ENCODE assay signal across 17 mouse cellular contexts in genomic region chr19:57367849-57368387, GRCm38 (mm10). TPM values are rescaled to one million over a fixed set of nuclear protein-coding genes. Genes with fewer than 3 reads are reported as not detected.
DNase-seq lines count a peak whose midpoint lies in the region; ATAC-seq and TF ChIP-seq lines count a peak whose summit lies in the region.
"Had no signal": no experiment of that assay in that cellular context is flagged by ENCODE, and none has a peak within 500 bp of the region (broad histone marks: within the 10 kb centered on the region; RNA-seq: fewer than 3 reads in every experiment).

No protein-coding gene starts in this region.

- H3K9ac ChIP-seq in heart, embryonic 11.5 days (ENCODE audit: low read depth, low read length): no peak overlapping the region
- no peak overlapping the region for H3K9ac ChIP-seq in stomach, embryonic 16.5 days (ENCODE audit: low read length)
- H3K9ac ChIP-seq in stomach, postnatal 0 days (ENCODE audit: low read length): no peak overlapping the region
- H3K9ac ChIP-seq in liver, embryonic 14.5 days (replicated peaks): no peak overlapping the region
- H3K9ac ChIP-seq in neural tube, embryonic 15.5 days (replicated peaks): no peak overlapping the region
- H3K9ac ChIP-seq: forebrain, postnatal 0 days; hindbrain, embryonic 13.5 days; stomach, embryonic 15.5 days had no signal

- no peak for ATAC-seq in heart, embryonic 11.5 days (replicated peaks; ENCODE audit: insufficient number of reproducible peaks, low FRiP score, low TSS enrichment)
- no peak for ATAC-seq in stomach, embryonic 16.5 days (ENCODE audit: insufficient read depth, low FRiP score)
- no peak for ATAC-seq in stomach, postnatal 0 days (ENCODE audit: low FRiP score, low TSS enrichment)
- no peak for ATAC-seq in liver, embryonic 14.5 days (ENCODE audit: insufficient read depth)
- ATAC-seq in neural tube, embryonic 15.5 days (ENCODE audit: low FRiP score): no peak
- ATAC-seq: forebrain, postnatal 0 days had no signal

- H3K27ac ChIP-seq in heart, embryonic 11.5 days (ENCODE audit: low read depth, low read length): peak overlapping the region; percentile 22; the same call in 1 of the 2 replicates
- H3K27ac ChIP-seq in stomach, embryonic 16.5 days (ENCODE audit: low read length): peak overlapping the region; percentile 21; the same call in 1 of the 2 replicates
- no peak overlapping the region for H3K27ac ChIP-seq in stomach, postnatal 0 days (replicated peaks)
- no peak overlapping the region for H3K27ac ChIP-seq in liver, embryonic 14.5 days
- H3K27ac ChIP-seq in neural tube, embryonic 15.5 days (replicated peaks): no peak overlapping the region
- H3K27ac ChIP-seq: hindbrain, embryonic 13.5 days; midbrain, embryonic 10.5 days; stomach, embryonic 15.5 days had no signal

- TF ChIP-seq CTCF in stomach, postnatal 0 days (IDR thresholded peaks at IDR 0.05; ENCODE audit: low read depth): no peak
- TF ChIP-seq CTCF in liver, embryonic 14.5 days (IDR thresholded peaks at IDR 0.05; ENCODE audit: low read depth): no peak

- H3K4me1 ChIP-seq in heart, embryonic 11.5 days (ENCODE audit: control insufficient read depth, insufficient read depth, low read length): peaks cover 48% of the 10 kb centered on the region
- peaks cover 45% of the 10 kb centered on the region for H3K4me1 ChIP-seq in stomach, embryonic 16.5 days (ENCODE audit: control insufficient read depth, insufficient read depth, low read length)
- H3K4me1 ChIP-seq in stomach, postnatal 0 days (replicated peaks; ENCODE audit: control insufficient read depth, insufficient read depth): peaks cover 19% of the 10 kb centered on the region
- H3K4me1 ChIP-seq in liver, embryonic 14.5 days (replicated peaks; ENCODE audit: control insufficient read depth in 2 of 2, insufficient read depth in 2 of 2, low read length in 1 of 2): peaks cover 7 to 56% of the 10 kb centered on the region in 2 experiments
- peaks cover 43% of the 10 kb centered on the region for H3K4me1 ChIP-seq in neural tube, embryonic 15.5 days

- H3K36me3 ChIP-seq in heart, embryonic 11.5 days (ENCODE audit: control insufficient read depth, insufficient read depth, low read length): peaks cover 12% of the 10 kb centered on the region
- H3K36me3 ChIP-seq in stomach, embryonic 16.5 days (ENCODE audit: control insufficient read depth, insufficient read depth, low read length): 0 out of 2 replicates have a peak, but pooled peaks cover 4% of the 10 kb centered on the region
- peaks cover 2% of the 10 kb centered on the region; the same call in 1 of the 2 replicates for H3K36me3 ChIP-seq in stomach, postnatal 0 days (ENCODE audit: control insufficient read depth, insufficient read depth, low read length)
- peaks cover 8% of the 10 kb centered on the region for H3K36me3 ChIP-seq in liver, embryonic 14.5 days (replicated peaks; ENCODE audit: control insufficient read depth, insufficient read depth, low read depth)
- peaks cover 35% of the 10 kb centered on the region for H3K36me3 ChIP-seq in neural tube, embryonic 15.5 days

- TF ChIP-seq EP300 in stomach, postnatal 0 days (optimal IDR thresholded peaks at IDR 0.05): no peak
- no peak for TF ChIP-seq EP300 in liver, embryonic 14.5 days (IDR thresholded peaks at IDR 0.05; ENCODE audit: low read depth)

- intact Hi-C loops in heart, postnatal 25 days (cut with DNase I): no loop called here

- no peak for DNase-seq in heart, postnatal 25 days (ENCODE audit: low spot score)
- no peak for DNase-seq in stomach, postnatal 0 days (ENCODE audit: low spot score)
- DNase-seq in liver, embryonic 14.5 days (ENCODE audit: low read depth in 3 of 3, low spot score in 3 of 3): no peak
- no peak for DNase-seq in spleen, postnatal 10 days (ENCODE audit: low spot score in 2 of 2)
- DNase-seq: cerebellum, adult 9-11 months; embryo, embryonic 11 days; forebrain, postnatal 0 days; kidney, adult 11 months; kidney, postnatal 10 days; retina, postnatal 1 day had no signal

- WGBS in heart, embryonic 11.5 days (ENCODE audit: insufficient replicate concordance): 59% methylated on average over 11 of the region's 11 CpGs
- 70% methylated on average over 11 of the region's 11 CpGs for WGBS in stomach, embryonic 16.5 days
- WGBS in stomach, postnatal 0 days: 73% methylated on average over 11 of the region's 11 CpGs
- 56% methylated on average over 11 of the region's 11 CpGs for WGBS in liver, embryonic 14.5 days (ENCODE audit: insufficient replicate concordance)
- WGBS in neural tube, embryonic 15.5 days: 90% methylated on average over 11 of the region's 11 CpGs

- H3K4me2 ChIP-seq in heart, embryonic 11.5 days: peak overlapping the region; percentile 4; the same call in 1 of the 2 replicates
- no peak overlapping the region for H3K4me2 ChIP-seq in stomach, embryonic 16.5 days (ENCODE audit: low read depth, low read length)
- no peak overlapping the region for H3K4me2 ChIP-seq in stomach, postnatal 0 days (replicated peaks; ENCODE audit: low read depth)
- peak overlapping the region; percentile 29 for H3K4me2 ChIP-seq in liver, embryonic 14.5 days (ENCODE audit: low read depth)
- no peak overlapping the region for H3K4me2 ChIP-seq in neural tube, embryonic 15.5 days
- H3K4me2 ChIP-seq: hindbrain, embryonic 13.5 days; stomach, embryonic 15.5 days had no signal

- no peaks in the 10 kb centered on the region for H3K27me3 ChIP-seq in heart, embryonic 11.5 days (ENCODE audit: control insufficient read depth, insufficient read depth, low read length)
- no peaks in the 10 kb centered on the region for H3K27me3 ChIP-seq in stomach, embryonic 16.5 days (ENCODE audit: control insufficient read depth, insufficient read depth, low read length)
- H3K27me3 ChIP-seq in stomach, postnatal 0 days (ENCODE audit: control insufficient read depth, insufficient read depth, low read length): no peaks in the 10 kb centered on the region
- no peaks in the 10 kb centered on the region for H3K27me3 ChIP-seq in liver, embryonic 14.5 days (ENCODE audit: control insufficient read depth, insufficient read depth, low read length)
- H3K27me3 ChIP-seq in neural tube, embryonic 15.5 days (replicated peaks): no peaks in the 10 kb centered on the region
- H3K27me3 ChIP-seq: hindbrain, embryonic 13.5 days; stomach, embryonic 15.5 days had no signal

- H3K9me3 ChIP-seq in heart, embryonic 11.5 days (replicated peaks; ENCODE audit: control insufficient read depth, low read length): no peaks in the 10 kb centered on the region
- no peaks in the 10 kb centered on the region for H3K9me3 ChIP-seq in stomach, embryonic 16.5 days (replicated peaks; ENCODE audit: control insufficient read depth, low read length)
- no peaks in the 10 kb centered on the region for H3K9me3 ChIP-seq in stomach, postnatal 0 days (ENCODE audit: control insufficient read depth, low read length)
- no peaks in the 10 kb centered on the region for H3K9me3 ChIP-seq in liver, embryonic 14.5 days (ENCODE audit: control insufficient read depth, low read length)
- no peaks in the 10 kb centered on the region for H3K9me3 ChIP-seq in neural tube, embryonic 15.5 days (replicated peaks)
- H3K9me3 ChIP-seq: G1E; hindbrain, embryonic 13.5 days; midbrain, embryonic 10.5 days; stomach, embryonic 15.5 days had no signal

- H3K4me3 ChIP-seq in heart, embryonic 11.5 days (ENCODE audit: low read depth, low read length): no peak overlapping the region
- no peak overlapping the region for H3K4me3 ChIP-seq in stomach, embryonic 16.5 days (replicated peaks; ENCODE audit: low read length)
- H3K4me3 ChIP-seq in stomach, postnatal 0 days (ENCODE audit: low read depth, low read length): no peak overlapping the region
- H3K4me3 ChIP-seq in liver, embryonic 14.5 days (ENCODE audit: insufficient read depth in 1 of 2, low read depth in 2 of 2, low read length in 2 of 2): no peak overlapping the region
- H3K4me3 ChIP-seq in neural tube, embryonic 15.5 days (replicated peaks): no peak overlapping the region
- H3K4me3 ChIP-seq: hindbrain, embryonic 13.5 days; midbrain, embryonic 10.5 days; stomach, embryonic 15.5 days had no signal

RNA-seq across cellular contexts. Expression of gene Fam160b1, which starts 7.4 kb away (rescaled TPM):
- polyA plus RNA-seq in heart, embryonic 11.5 days (2014; fragmentation: Nextera tagmentation; extraction: Ambion mirVana): 11.4 and 11.8 TPM in 2 replicates
- total RNA-seq in heart, postnatal 25 days (2021): 10 to 100 TPM in 1 of 2 experiments, 1 to 10 TPM in 1; 9.9 to 12.4 TPM
- polyA plus RNA-seq in stomach, embryonic 16.5 days (2015; fragmentation: Nextera tagmentation; extraction: Ambion mirVana): 11.6 and 12.4 TPM in 2 replicates
- 7.6 and 8.3 TPM in 2 replicates for polyA plus RNA-seq in stomach, postnatal 0 days (2015; fragmentation: Nextera tagmentation; extraction: Ambion mirVana)
- 4.8 and 5.1 TPM in 2 replicates for polyA plus RNA-seq in liver, embryonic 14.5 days (2012; rRNA removed)
- 5.4 and 6.4 TPM in 2 replicates for polyA plus RNA-seq in liver, embryonic 14.5 days (2014; fragmentation: Nextera tagmentation; extraction: Ambion mirVana)
- polyA plus RNA-seq in neural tube, embryonic 15.5 days (2015; fragmentation: Nextera tagmentation; extraction: Ambion mirVana): 12.6 and 12.9 TPM in 2 replicates

RNA-seq across cellular contexts. Expression of gene Ablim1, which starts 53.2 kb away (rescaled TPM):
- polyA plus RNA-seq in heart, embryonic 11.5 days (2014; fragmentation: Nextera tagmentation; extraction: Ambion mirVana): 45.8 and 52.1 TPM in 2 replicates
- total RNA-seq in heart, postnatal 25 days (2021): 100 to 1,000 TPM; 417 to 451 TPM
- polyA plus RNA-seq in stomach, embryonic 16.5 days (2015; fragmentation: Nextera tagmentation; extraction: Ambion mirVana): 66.5 and 85.4 TPM in 2 replicates
- 61.8 and 62.0 TPM in 2 replicates for polyA plus RNA-seq in stomach, postnatal 0 days (2015; fragmentation: Nextera tagmentation; extraction: Ambion mirVana)
- polyA plus RNA-seq in liver, embryonic 14.5 days (2012; rRNA removed): 2.8 and 3.0 TPM in 2 replicates
- polyA plus RNA-seq in liver, embryonic 14.5 days (2014; fragmentation: Nextera tagmentation; extraction: Ambion mirVana): 4.7 and 6.3 TPM in 2 replicates
- 58.6 and 58.7 TPM in 2 replicates for polyA plus RNA-seq in neural tube, embryonic 15.5 days (2015; fragmentation: Nextera tagmentation; extraction: Ambion mirVana)

Comparison
In these comparisons a context has a peak if more than half of its experiments do, and no peak if none do; other contexts are left out.
1. H3K27ac ChIP-seq: peak in heart, embryonic 11.5 days (single experiment) and stomach, embryonic 16.5 days (single experiment); none in stomach, postnatal 0 days (single experiment), liver, embryonic 14.5 days (single experiment) and neural tube, embryonic 15.5 days (single experiment).
2. H3K4me2 ChIP-seq: peak in heart, embryonic 11.5 days (single experiment) and liver, embryonic 14.5 days (single experiment); none in stomach, embryonic 16.5 days (single experiment), stomach, postnatal 0 days (single experiment) and neural tube, embryonic 15.5 days (single experiment).